Mouse (Mus musculus) lung, postnatal 0 days (tissue): Measurements from ENCODE around the gene Gm49673.
"Not testable (repeated sequence)": the region's sequence is repeated elsewhere in the genome, so short reads cannot be mapped to it uniquely, and the experiment has no call there.

Source experiments
- CTCF ChIP-seq: IDR thresholded peaks from 2 replicates; pipeline ENCODE4 v1.5.1; 2016; ENCODE audit warnings: antibody characterized with exemption, mild to moderate bottlenecking
- EP300 ChIP-seq: IDR thresholded peaks from 2 replicates; pipeline ENCODE4 v1.6.1; 2016; ENCODE audit warnings: antibody characterized with exemption, mild to moderate bottlenecking, control low read depth

DNA sequence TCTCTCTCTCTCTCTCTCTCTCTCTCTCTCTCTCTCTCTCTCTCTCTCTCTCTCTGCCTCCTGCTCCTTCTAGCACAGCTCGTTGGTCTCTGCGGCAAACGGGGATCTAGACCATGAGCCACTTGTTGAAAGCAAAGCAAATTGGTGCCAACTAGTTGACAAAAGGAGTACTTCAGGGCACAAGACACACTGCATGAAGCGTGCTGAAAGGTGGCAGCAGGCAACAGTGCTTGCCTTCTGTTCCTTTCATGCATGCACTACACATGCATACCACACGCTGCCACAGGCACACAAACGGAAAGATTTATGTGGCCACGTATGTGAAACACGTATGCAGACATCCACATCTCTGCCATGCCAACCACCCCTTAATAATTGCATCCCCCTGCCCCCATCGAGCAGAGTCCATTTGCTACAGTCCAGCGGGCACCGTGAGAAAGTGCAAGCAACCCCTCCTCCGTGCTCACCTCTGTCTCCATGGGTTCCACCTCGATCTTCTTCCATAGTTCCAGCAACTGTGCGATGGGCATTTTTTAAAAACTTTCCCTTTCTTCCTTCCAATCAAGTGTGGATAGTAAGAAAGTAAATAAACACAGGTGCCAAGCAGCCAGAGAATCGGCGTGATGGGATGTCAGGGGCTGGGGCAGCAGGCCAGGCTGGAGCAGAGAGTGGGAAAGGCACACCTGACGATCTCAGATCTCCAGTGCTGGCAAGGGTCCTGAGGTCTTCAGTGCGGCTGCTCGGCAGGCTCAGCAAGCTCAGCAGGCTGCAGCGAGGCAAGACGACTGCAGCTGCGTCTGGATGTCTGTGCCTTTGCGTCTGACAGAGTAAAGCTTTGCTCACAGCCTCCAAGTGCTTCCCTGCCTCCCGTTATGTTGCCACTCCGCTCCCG is 46.9 kb downstream of the Gm49673 start:
- TF ChIP-seq CTCF, EP300: not testable (repeated sequence)
